In the genomic region with DNA sequence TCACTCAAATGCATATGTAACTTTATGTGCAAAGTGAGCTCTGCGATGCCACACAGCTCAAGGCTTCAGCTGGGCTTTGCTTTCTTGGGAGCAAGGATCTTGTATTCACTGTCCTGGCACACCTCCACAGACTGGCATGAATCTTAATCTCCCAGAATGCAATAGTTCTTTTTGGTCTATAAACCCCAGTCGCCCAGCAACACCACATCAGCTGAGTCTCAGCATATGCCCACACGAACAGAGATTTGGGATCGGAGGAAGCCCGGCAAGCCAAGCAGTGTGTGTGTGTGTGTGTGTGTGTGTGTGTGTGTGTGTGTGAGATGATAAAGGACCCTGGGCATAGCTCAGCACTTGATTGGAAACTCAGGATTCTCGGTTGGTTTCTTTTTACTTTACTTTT, we compare ENCODE assay signal across 18 mouse cellular contexts.
A peak's percentile ranks its signal among the peaks of the same experiment; 100 is the strongest.
DNase-seq lines count a peak whose midpoint lies in the region; ATAC-seq and TF ChIP-seq lines count a peak whose summit lies in the region.
"Had no signal": no experiment of that assay in that cellular context is flagged by ENCODE, and none has a peak within 500 bp of the region (broad histone marks: within the 10 kb centered on the region; RNA-seq: fewer than 3 reads in every experiment).

No protein-coding gene starts in this region.

- H3K27me3 ChIP-seq in cerebellum, adult 2 months (ENCODE audit: control insufficient read depth, insufficient read depth, low read length): no peaks in the 10 kb centered on the region; the same call in 1 of the 2 replicates
- no peaks in the 10 kb centered on the region for H3K27me3 ChIP-seq in liver, postnatal 0 days (ENCODE audit: insufficient read depth, low read length)
- H3K27me3 ChIP-seq: embryonic facial prominence, embryonic 12.5 days; limb, embryonic 13.5 days; neural tube, embryonic 13.5 days had no signal

- H3K27ac ChIP-seq in cerebellum, adult 2 months (ENCODE audit: insufficient read depth, low read length): no peak overlapping the region
- H3K27ac ChIP-seq in liver, postnatal 0 days (ENCODE audit: low read depth): no peak overlapping the region
- H3K27ac ChIP-seq: embryonic facial prominence, embryonic 12.5 days; hindbrain, embryonic 14.5 days; limb, embryonic 13.5 days; liver, embryonic 14.5 days; neural tube, embryonic 13.5 days had no signal

- no peaks in the 10 kb centered on the region for H3K9me3 ChIP-seq in liver, postnatal 0 days (ENCODE audit: low read length)
- H3K9me3 ChIP-seq: embryonic facial prominence, embryonic 12.5 days; limb, embryonic 13.5 days; neural tube, embryonic 13.5 days had no signal

- ATAC-seq in liver, postnatal 0 days: no peak
- ATAC-seq: lung, postnatal 0 days had no signal

- WGBS in cerebellum, adult 2 months: 17% methylated on average over 6 of the region's 6 CpGs
- WGBS in liver, postnatal 0 days (ENCODE audit: insufficient replicate concordance): 68% methylated on average over 6 of the region's 6 CpGs

- no peaks in the 10 kb centered on the region for H3K36me3 ChIP-seq in liver, postnatal 0 days (replicated peaks; ENCODE audit: insufficient read depth, low read length)
- H3K36me3 ChIP-seq: embryonic facial prominence, embryonic 12.5 days; limb, embryonic 13.5 days; neural tube, embryonic 13.5 days had no signal

- H3K4me3 ChIP-seq in cerebellum, adult 2 months (replicated peaks; ENCODE audit: insufficient read depth, low read depth, low read length): no peak overlapping the region
- no peak overlapping the region for H3K4me3 ChIP-seq in liver, postnatal 0 days (ENCODE audit: low read depth, low read length)
- H3K4me3 ChIP-seq: embryonic facial prominence, embryonic 12.5 days; limb, embryonic 13.5 days; neural tube, embryonic 13.5 days had no signal

- no peak for TF ChIP-seq CTCF in cerebellum, adult 2 months (IDR thresholded peaks at IDR 0.05; ENCODE audit: borderline replicate concordance, insufficient read depth, low read depth, low read length)
- TF ChIP-seq CTCF in liver, postnatal 0 days (IDR thresholded peaks at IDR 0.05; ENCODE audit: low read depth): no peak

- TF ChIP-seq POLR2A in cerebellum, adult 2 months (IDR thresholded peaks at IDR 0.05; ENCODE audit: borderline replicate concordance, insufficient read depth, low read length): no peak

- H3K4me2 ChIP-seq in liver, postnatal 0 days (ENCODE audit: low read depth, low read length): no peak overlapping the region
- H3K4me2 ChIP-seq: embryonic facial prominence, embryonic 12.5 days; hindbrain, embryonic 14.5 days; limb, embryonic 13.5 days; neural tube, embryonic 13.5 days had no signal

- no peaks in the 10 kb centered on the region for H3K4me1 ChIP-seq in cerebellum, adult 2 months (ENCODE audit: control insufficient read depth, insufficient read depth, low read length)
- H3K4me1 ChIP-seq in liver, postnatal 0 days (ENCODE audit: insufficient read depth): no peaks in the 10 kb centered on the region
- H3K4me1 ChIP-seq: embryonic facial prominence, embryonic 12.5 days; neural tube, embryonic 13.5 days had no signal

- TF ChIP-seq EP300 in liver, postnatal 0 days (IDR thresholded peaks at IDR 0.05; ENCODE audit: low read depth): no peak

- peak; percentile 28 to 58 for DNase-seq in cerebellum, postnatal 14 days
- DNase-seq in cerebellum, adult 2 months: no peak
- peak; percentile 21 for DNase-seq in layer of hippocampus, adult 11-12 months (ENCODE audit: low spot score)
- DNase-seq in layer of hippocampus, adult 9-10 months (ENCODE audit: low spot score): no peak
- DNase-seq in frontal cortex, postnatal 36 days (ENCODE audit: low spot score in 2 of 2): peak; percentile 35 to 59
- peak; percentile 72 to 78 for DNase-seq in right cerebral cortex, postnatal 10 days (ENCODE audit: low spot score in 2 of 2)
- no peak for DNase-seq in thymus, postnatal 14 days
- DNase-seq in liver, postnatal 0 days: no peak
- DNase-seq: cerebellum, adult 18-20 months; kidney, adult 18-20 months; kidney, postnatal 10 days; spleen, adult 18-20 months had no signal

- no peak overlapping the region for H3K9ac ChIP-seq in liver, postnatal 0 days (replicated peaks)
- H3K9ac ChIP-seq: embryonic facial prominence, embryonic 12.5 days; hindbrain, embryonic 14.5 days; limb, embryonic 13.5 days; liver, embryonic 14.5 days; neural tube, embryonic 13.5 days had no signal

Comparison
In these comparisons a context has a peak if more than half of its experiments do, and no peak if none do; other contexts are left out.
1. DNase-seq: peak in cerebellum, postnatal 14 days (2 of 2), layer of hippocampus, adult 11-12 months (single experiment), frontal cortex, postnatal 36 days (2 of 2) and right cerebral cortex, postnatal 10 days (2 of 2); none in cerebellum, adult 2 months (0 of 2), layer of hippocampus, adult 9-10 months (single experiment), thymus, postnatal 14 days (single experiment) and liver, postnatal 0 days (single experiment).